Mouse (Mus musculus): ENCODE measurements around the gene Foxe1. TPM values are rescaled to one million over a fixed set of nuclear protein-coding genes. Genes with fewer than 3 reads are reported as not detected.

Gene Foxe1
- polyA plus RNA-seq (2012; rRNA removed), result not detected in 2 replicates

GRCm38 (mm10) chr4:46343596-46344260 is at the start of gene Foxe1:
TSS of gene Foxe1 (plus strand) at chr4:46343609.
- no peak for DNase-seq (ENCODE audit: low spot score)

DNA sequence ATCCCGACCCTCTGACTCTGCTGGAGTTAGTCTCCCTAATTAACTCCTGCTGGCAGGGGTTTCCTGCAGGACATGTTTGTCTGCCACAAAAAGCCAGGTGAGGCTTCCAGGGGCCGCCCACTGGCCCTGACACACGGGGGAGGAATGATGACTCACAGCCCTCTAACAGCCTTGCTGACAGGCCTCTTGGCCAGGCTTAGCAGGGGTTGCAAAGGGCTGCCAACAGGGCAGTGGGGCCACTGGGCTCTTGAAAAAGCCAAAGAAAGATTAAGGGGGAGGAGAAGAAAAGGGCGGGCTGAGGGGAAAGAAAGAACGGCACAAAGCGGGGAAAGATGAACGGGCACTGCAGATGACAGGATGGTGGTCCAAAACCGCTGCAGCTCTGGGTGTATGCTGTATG is 39.3 kb upstream of the Foxe1 start:
- peak; percentile 51 for DNase-seq (ENCODE audit: low spot score)

GRCm38 (mm10) chr4:46304757-46305384 is 38.5 kb upstream of the Foxe1 start:
- DNase-seq (ENCODE audit: low spot score), result peak; percentile 83

GRCm38 (mm10) chr4:46305436-46305835 is 38.0 kb upstream of the Foxe1 start:
- no peak for DNase-seq (ENCODE audit: low spot score)

GRCm38 (mm10) chr4:46307341-46307740 is 36.1 kb upstream of the Foxe1 start:
- no peak for DNase-seq (ENCODE audit: low spot score)

DNA sequence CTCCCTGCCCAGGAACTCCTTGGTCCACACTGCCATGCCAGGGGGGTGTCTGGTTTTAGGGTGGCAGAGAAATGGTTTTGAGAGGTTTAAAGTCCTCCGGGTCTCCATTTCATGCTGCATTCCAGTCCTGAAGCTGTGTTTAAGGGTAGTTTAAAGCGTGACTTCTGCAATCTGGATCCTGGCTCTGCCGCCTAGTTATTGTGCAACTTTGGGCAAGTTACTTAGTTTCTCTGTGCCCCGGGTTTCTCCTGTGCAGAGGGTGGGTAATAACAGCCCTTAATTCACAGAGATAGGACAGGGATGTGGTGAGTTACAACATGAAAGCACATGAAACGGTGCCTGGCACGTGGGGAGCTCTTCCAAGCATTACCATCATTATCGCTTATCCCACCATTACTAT is 35.5 kb upstream of the Foxe1 start:
- no peak for DNase-seq (ENCODE audit: low spot score)

DNA sequence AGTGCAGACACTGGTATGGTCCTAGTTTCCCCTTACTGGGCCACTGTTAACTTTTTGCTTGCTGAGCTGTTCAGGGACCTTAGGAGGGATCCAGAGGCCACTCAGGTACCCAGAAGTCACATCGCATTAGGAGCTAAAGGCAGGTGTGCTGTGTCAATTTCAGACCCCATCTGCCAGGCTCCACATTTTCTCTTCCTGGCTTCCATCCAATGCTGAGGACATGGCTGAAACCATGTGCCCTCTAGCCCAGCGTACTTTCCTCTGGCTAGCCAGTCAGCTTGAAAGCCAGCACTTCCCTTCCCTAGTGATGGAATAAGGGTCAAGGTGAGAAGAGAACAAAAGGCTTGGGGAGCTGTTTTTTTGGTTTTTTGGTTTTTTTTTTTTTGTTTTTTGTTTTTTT is 31.8 kb upstream of the Foxe1 start:
- no peak for DNase-seq (ENCODE audit: low spot score)

DNA sequence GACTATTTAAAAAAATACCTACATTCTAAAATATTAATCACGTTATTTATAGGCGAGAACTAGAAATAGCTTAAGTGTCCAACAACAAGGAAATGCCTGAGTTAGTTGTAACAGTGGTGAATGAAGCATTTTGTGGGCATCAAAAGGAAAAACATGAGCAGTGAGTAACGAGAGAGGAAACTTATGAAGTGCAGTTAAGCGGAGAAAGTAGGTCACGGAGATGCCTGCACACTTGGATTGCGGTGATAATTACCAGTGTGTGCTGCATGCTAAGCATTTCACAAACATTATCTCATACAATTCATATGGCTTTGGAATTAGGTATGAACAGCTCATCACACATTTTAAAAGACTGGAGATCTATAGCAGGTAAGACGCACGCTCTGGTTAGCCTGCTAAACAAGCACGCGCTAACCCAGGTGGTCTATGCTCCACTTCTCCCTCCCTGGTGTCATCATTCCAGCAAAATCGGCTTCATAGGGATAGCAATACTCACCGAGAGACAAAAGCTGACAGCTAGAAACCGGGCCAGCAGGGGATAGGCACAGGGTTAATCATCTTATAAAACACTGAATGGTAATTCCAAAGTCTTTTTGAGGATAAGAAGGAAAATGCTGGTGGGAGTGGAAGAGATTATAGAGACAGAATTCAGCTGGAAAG is 21.5 kb upstream of the Foxe1 start:
- DNase-seq (ENCODE audit: low spot score), result no peak

GRCm38 (mm10) chr4:46322715-46323114 is 20.7 kb upstream of the Foxe1 start:
- DNase-seq (ENCODE audit: low spot score), result no peak

DNA sequence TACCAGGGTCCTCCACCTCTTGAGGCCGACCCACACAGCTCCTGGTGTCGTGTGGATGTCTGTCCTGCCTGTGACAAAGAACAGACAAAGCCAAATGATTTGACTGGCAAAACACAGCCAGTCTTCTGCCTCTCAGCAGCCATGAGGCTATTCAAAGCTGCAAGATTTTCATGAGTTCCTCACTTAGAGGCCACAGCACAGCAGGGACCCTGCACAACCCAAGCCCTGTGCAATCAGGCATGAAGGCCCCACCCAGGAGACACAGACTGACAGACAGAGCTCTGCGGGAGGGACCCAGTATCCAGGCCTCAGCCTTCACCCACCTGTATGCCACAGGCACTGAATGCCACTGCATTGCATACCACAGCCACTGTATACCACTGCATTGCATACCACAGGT is 14.5 kb upstream of the Foxe1 start:
- DNase-seq (ENCODE audit: low spot score), result no peak

- DNase-seq (ENCODE audit: low spot score), result no peak
Observed at GRCm38 (mm10) chr4:46335846-46336245, 7.6 kb upstream of the Foxe1 start.

DNA sequence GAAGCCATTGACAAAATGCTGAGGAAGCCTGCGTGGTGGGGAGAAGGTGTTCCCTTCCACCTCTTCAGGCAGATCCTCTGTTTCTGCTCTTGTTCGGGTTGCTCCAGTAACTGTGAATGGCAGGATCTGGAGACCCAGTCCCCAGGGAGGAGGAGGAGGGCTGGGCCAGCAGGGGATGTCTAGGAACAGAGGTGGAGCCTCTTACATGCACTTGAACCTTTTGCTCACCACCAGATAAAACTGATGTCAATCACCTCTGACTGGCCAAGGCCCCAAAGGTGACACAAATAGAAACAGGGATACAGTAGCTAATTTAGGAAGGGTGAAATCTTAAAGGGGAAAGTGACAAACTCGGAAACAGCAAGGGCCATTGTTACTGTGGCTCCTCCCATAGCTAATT is 5.4 kb upstream of the Foxe1 start:
- no peak for DNase-seq (ENCODE audit: low spot score)

GRCm38 (mm10) chr4:46339026-46339425 is 4.4 kb upstream of the Foxe1 start:
- DNase-seq (ENCODE audit: low spot score), result no peak

- no peak for DNase-seq (ENCODE audit: low spot score)
Observed at GRCm38 (mm10) chr4:46339584-46339983, 3.8 kb upstream of the Foxe1 start.

DNA sequence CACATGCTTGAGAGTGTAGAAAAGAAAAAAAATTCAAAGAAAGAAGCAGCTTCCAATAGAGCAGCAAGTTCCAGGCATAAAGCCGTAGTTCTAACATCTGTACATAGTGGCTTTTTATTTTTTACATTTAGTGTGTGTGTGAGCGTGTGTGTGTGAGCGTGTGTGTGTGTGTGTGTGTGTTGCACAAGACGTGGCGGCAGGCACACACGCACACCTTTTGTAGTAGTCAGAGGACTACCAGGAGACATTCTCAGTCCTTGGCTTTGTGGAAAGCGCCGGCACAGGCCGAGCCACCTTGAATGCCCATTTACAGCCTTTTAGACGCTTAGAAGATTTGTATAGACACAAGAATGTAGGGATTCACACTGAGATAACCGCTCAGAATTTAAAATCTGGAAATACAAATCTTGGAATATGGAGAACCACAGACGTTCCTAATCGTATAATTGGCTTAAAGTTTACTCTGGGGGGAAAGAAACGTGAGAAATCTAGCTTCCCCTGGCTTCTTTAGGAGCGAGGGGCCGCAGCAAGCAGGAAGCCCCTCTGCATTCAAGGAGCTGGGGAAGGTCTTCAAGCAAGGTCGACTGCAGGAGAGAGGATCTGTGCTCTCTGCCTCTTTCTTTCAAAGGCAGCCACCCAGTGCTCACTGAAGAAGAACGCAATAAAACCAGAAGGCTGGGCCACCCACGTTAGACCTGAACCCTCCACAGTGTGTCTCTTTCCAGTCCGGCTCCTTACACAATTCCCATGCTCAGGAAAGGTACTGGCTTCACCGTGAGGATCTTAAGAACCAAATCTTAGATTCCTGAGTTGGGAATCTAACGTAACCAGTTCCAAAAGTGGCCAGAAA is 1.4 kb upstream of the Foxe1 start:
- DNase-seq (ENCODE audit: low spot score), result no peak

GRCm38 (mm10) chr4:46342711-46343286 is 610 bp upstream of the Foxe1 start:
- DNase-seq (ENCODE audit: low spot score), result no peak

- DNase-seq (ENCODE audit: low spot score), result no peak
Observed at GRCm38 (mm10) chr4:46344288-46344687, 879 bp downstream of the Foxe1 start.

GRCm38 (mm10) chr4:46345056-46345772 is 1.8 kb downstream of the Foxe1 start:
- no peak for DNase-seq (ENCODE audit: low spot score)

- no peak for DNase-seq (ENCODE audit: low spot score)
Observed at GRCm38 (mm10) chr4:46345773-46346100, 2.3 kb downstream of the Foxe1 start.

DNA sequence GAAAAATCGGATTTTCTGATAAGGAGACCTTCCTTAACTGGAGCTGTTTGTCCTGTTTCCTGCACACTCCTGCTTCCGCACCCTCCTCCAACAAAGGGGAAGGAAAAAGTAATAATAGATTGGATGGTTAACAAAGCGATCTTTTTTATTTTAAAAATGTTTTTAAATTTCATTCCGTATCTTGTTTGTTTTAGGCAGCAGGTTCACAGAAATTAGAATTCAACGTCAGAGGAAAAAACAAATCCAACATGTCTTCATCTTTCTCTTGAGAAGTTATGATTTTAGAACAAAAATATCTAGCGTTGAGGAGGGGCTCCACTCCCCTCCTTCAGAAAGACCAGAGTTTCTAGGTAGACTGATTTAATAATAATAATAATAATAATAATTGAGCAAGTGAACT is 2.8 kb downstream of the Foxe1 start:
- no peak for DNase-seq (ENCODE audit: low spot score)

DNA sequence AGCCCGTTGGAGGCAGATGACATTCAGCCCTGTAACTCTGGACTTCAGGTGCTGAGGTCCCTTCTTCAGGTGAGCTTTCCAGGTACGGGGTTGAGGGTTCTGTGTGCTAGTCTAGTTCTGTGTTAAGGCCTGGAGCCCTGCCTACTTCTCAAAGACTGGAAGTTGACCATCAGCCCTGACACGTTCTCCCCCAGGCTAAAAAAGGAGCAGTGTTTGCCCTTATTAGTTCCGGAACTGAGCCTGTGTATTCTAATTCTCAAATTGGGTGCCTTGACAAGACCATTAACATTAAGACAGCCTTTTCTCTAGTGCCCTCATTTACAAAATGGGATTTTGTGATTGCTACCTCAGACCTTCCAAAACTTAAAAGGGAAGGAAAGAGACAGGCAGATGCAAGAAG is 3.7 kb downstream of the Foxe1 start:
- DNase-seq (ENCODE audit: low spot score), result no peak

Data from urinary bladder, adult 2 months (tissue).